Mouse (Mus musculus) hindbrain, embryonic 14.5 days (tissue): Measurements from ENCODE around the gene Wnk1. TPM values are rescaled to one million over a fixed set of nuclear protein-coding genes. Genes with fewer than 3 reads are reported as not detected.

Experiments used
- microRNA counts: library from miRNA; unstranded; fragments of <30 nt; microRNA quantifications from one replicate; lab custom pipeline; 2016
- microRNA-seq: library from miRNA; unstranded; fragments of <30 nt; microRNA quantifications from one replicate; pipeline ENCODE4, GENCODE M21; 2016
- polyA plus RNA-seq: library from polyadenylated mRNA; unstranded; fragments of >200 nt; fragmentation: Nextera tagmentation; extraction: Ambion mirVana; gene quantifications from 2 replicates; pipeline ENCODE4 v1.2.1, GENCODE M21; 2014

Gene Wnk1
- polyA plus RNA-seq, 1 experiment from 2014 or later, result 59.1 TPM

MicroRNAs encoded within 50 kb of the gene (microRNA counts, 519-probe panel; counts per million panel counts)
- microRNA mmu-miR-706 (lab: Ali Mortazavi, UCI), result not detected

Small RNA genes lying within 50 kb of the gene (microRNA-seq; reads per million reads assigned to microRNA genes)
- not detected for gene Mir706

Other genes with a start within 250 kb of the Wnk1 start
- 64.8 and 66.7 TPM in 2 replicates for gene Erc1, start 190.5 kb downstream of the Wnk1 start, polyA plus RNA-seq
- 21.8 and 25.4 TPM in 2 replicates for gene Rad52, start 136.0 kb downstream of the Wnk1 start, polyA plus RNA-seq
- not detected in 2 replicates for gene Ninj2, start 54.7 kb upstream of the Wnk1 start, polyA plus RNA-seq